Mouse (Mus musculus) neural tube, embryonic 12.5 days (tissue): ENCODE measurements around the gene Tmem132a. TPM values are rescaled to one million over a fixed set of nuclear protein-coding genes. Genes with fewer than 3 reads are reported as not detected.
A peak's percentile ranks its signal among the peaks of the same experiment; 100 is the strongest.

Experiments
- ATAC-seq: fragments of 200-750 bp; cut with Nextera tagmentation; 2 replicates; pipeline ENCODE4 v1.8.0; 2017; ENCODE audit warnings: low read depth, mild to moderate bottlenecking, moderate TSS enrichment, moderate library complexity; ENCODE audit not compliant: low FRiP score
- H3K27ac ChIP-seq: fragments of 300-500 bp; sonication (generic); 2 replicates; pipeline ENCODE4 v1.5.1; 2016
- H3K27me3 ChIP-seq: fragments of 300-500 bp; sonication (generic); replicated peaks from 2 replicates; pipeline ENCODE4 v1.6.1; 2016; ENCODE audit warnings: mild to moderate bottlenecking
- H3K36me3 ChIP-seq: fragments of 300-500 bp; sonication (generic); 2 replicates; pipeline ENCODE4 v1.6.1; 2016; ENCODE audit warnings: mild to moderate bottlenecking
- H3K4me1 ChIP-seq: fragments of 300-500 bp; sonication (generic); 2 replicates; pipeline ENCODE4 v1.6.1; 2016
- H3K4me2 ChIP-seq: fragments of 300-500 bp; sonication (generic); replicated peaks from 2 replicates; pipeline ENCODE4 v1.6.1; 2016; ENCODE audit warnings: mild to moderate bottlenecking
- H3K4me3 ChIP-seq: fragments of 300-500 bp; sonication (generic); 2 replicates; pipeline ENCODE4 v1.5.1; 2016
- H3K9ac ChIP-seq: fragments of 300-500 bp; sonication (generic); 2 replicates; pipeline ENCODE4 v1.6.1; 2016; ENCODE audit warnings: mild to moderate bottlenecking
- H3K9me3 ChIP-seq: fragments of 300-500 bp; sonication (generic); 2 replicates; pipeline ENCODE4 v1.6.1; 2016; ENCODE audit warnings: mild to moderate bottlenecking
- WGBS: fragments of 180-500 bp; shearing (Covaris S2); methylation state at CpG from one replicate; pipeline ENCODE4 v1.1.7; 2016; 5-methylcytosine and 5-hydroxymethylcytosine counted together
- polyA plus RNA-seq: library from polyadenylated mRNA; unstranded; fragments of >200 nt; fragmentation: Nextera tagmentation; extraction: Ambion mirVana; gene quantifications from 2 replicates; pipeline ENCODE4 v1.2.1, GENCODE M21; 2016

Tmem132a gene
- polyA plus RNA-seq, 1 experiment from 2014 or later: 157 TPM

- H3K27ac ChIP-seq: peak overlapping the region; percentile 82
- peak overlapping the region; percentile 83 for H3K4me2 ChIP-seq
- no peaks in the 10 kb centered on the region for H3K27me3 ChIP-seq
- H3K9ac ChIP-seq: peak overlapping the region; percentile 93
- ATAC-seq: peak; percentile 93
- WGBS: under 1% methylated on average over 42 of the region's 43 CpGs
- H3K36me3 ChIP-seq: peaks cover 62% of the 10 kb centered on the region
- no peaks in the 10 kb centered on the region for H3K9me3 ChIP-seq
- H3K4me1 ChIP-seq: peaks cover 26% of the 10 kb centered on the region
- H3K4me3 ChIP-seq: peak overlapping the region; percentile 85
Measured at GRCm38 (mm10) chr19:10869241-10869885, 377 bp downstream of the Tmem132a start.

GRCm38 (mm10) chr19:10868623-10869141 lies 1.1 kb downstream of the Tmem132a start:
- H3K4me2 ChIP-seq: peak overlapping the region; percentile 83
- peaks cover 26% of the 10 kb centered on the region for H3K4me1 ChIP-seq
- H3K27ac ChIP-seq: no peak overlapping the region
- H3K27me3 ChIP-seq: no peaks in the 10 kb centered on the region
- H3K4me3 ChIP-seq: peak overlapping the region; percentile 85
- H3K9ac ChIP-seq: peak overlapping the region; percentile 93
- no peaks in the 10 kb centered on the region for H3K9me3 ChIP-seq
- peak; percentile 32 for ATAC-seq
- peaks cover 62% of the 10 kb centered on the region for H3K36me3 ChIP-seq
- WGBS: under 1% methylated on average over 17 of the region's 17 CpGs

- H3K4me1 ChIP-seq: peaks cover 26% of the 10 kb centered on the region
- H3K36me3 ChIP-seq: peaks cover 62% of the 10 kb centered on the region
- peak overlapping the region; percentile 83 for H3K4me2 ChIP-seq
- H3K9ac ChIP-seq: peak overlapping the region; percentile 93
- H3K27ac ChIP-seq: no peak overlapping the region
- no peaks in the 10 kb centered on the region for H3K27me3 ChIP-seq
- H3K4me3 ChIP-seq: peak overlapping the region; percentile 85
- WGBS: 31% methylated on average over 5 of the region's 5 CpGs
- ATAC-seq: no peak
- no peaks in the 10 kb centered on the region for H3K9me3 ChIP-seq
Measured at GRCm38 (mm10) chr19:10867946-10868622, 1.7 kb downstream of the Tmem132a start.

- Histone ChIP-seq H3K9ac (no peak overlapping the region), H3K27ac (no peak overlapping the region), H3K4me3 (no peak overlapping the region), H3K9me3 (no peaks in the 10 kb centered on the region), H3K27me3 (no peaks in the 10 kb centered on the region), H3K4me2 (no peak overlapping the region), H3K36me3 (peaks cover 62% of the 10 kb centered on the region), H3K4me1 (peaks cover 26% of the 10 kb centered on the region)
- ATAC-seq: no peak
- 89% methylated on average over 13 of the region's 13 CpGs for WGBS
Measured at GRCm38 (mm10) chr19:10866351-10866750, 3.4 kb downstream of the Tmem132a start.

GRCm38 (mm10) chr19:10860072-10860497 lies 9.7 kb downstream of the Tmem132a start:
- 51% methylated on average over 22 of the region's 22 CpGs for WGBS
- Histone ChIP-seq H3K4me2 (no peak overlapping the region), H3K9me3 (no peaks in the 10 kb centered on the region), H3K27ac (no peak overlapping the region), H3K9ac (no peak overlapping the region), H3K36me3 (peaks cover 93% of the 10 kb centered on the region), H3K27me3 (no peaks in the 10 kb centered on the region), H3K4me3 (no peak overlapping the region), H3K4me1 (no peaks in the 10 kb centered on the region)
- ATAC-seq: no peak

GRCm38 (mm10) chr19:10856520-10856919 lies 13.2 kb downstream of the Tmem132a start:
- Histone ChIP-seq H3K36me3 (peaks cover 58% of the 10 kb centered on the region), H3K9ac (no peak overlapping the region), H3K4me1 (no peaks in the 10 kb centered on the region), H3K27ac (peak overlapping the region; percentile 10; the same call in 1 of the 2 replicates), H3K9me3 (no peaks in the 10 kb centered on the region), H3K27me3 (no peaks in the 10 kb centered on the region), H3K4me2 (no peak overlapping the region), H3K4me3 (no peak overlapping the region)
- 61% methylated on average over 2 of the region's 2 CpGs for WGBS
- no peak for ATAC-seq

GRCm38 (mm10) chr19:10855422-10855821 lies 14.3 kb downstream of the Tmem132a start:
- Histone ChIP-seq H3K9me3 (no peaks in the 10 kb centered on the region), H3K4me2 (no peak overlapping the region), H3K27ac (no peak overlapping the region), H3K36me3 (peaks cover 47% of the 10 kb centered on the region), H3K9ac (no peak overlapping the region), H3K27me3 (no peaks in the 10 kb centered on the region), H3K4me1 (no peaks in the 10 kb centered on the region), H3K4me3 (no peak overlapping the region)
- no peak for ATAC-seq
- WGBS: 91% methylated on average over 3 of the region's 3 CpGs

- no peaks in the 10 kb centered on the region for H3K27me3 ChIP-seq
- ATAC-seq: no peak
- H3K4me3 ChIP-seq: no peak overlapping the region
- H3K36me3 ChIP-seq: no peaks in the 10 kb centered on the region
- WGBS: 43% methylated on average over 3 of the region's 3 CpGs
- no peaks in the 10 kb centered on the region for H3K4me1 ChIP-seq
- H3K9me3 ChIP-seq: no peaks in the 10 kb centered on the region
- H3K9ac ChIP-seq: no peak overlapping the region
- H3K27ac ChIP-seq: no peak overlapping the region
- H3K4me2 ChIP-seq: no peak overlapping the region
Measured at GRCm38 (mm10) chr19:10847311-10848087, 22.2 kb downstream of the Tmem132a start.

- Histone ChIP-seq H3K27me3 (no peaks in the 10 kb centered on the region), H3K4me2 (no peak overlapping the region), H3K4me1 (no peaks in the 10 kb centered on the region), H3K27ac (no peak overlapping the region), H3K36me3 (no peaks in the 10 kb centered on the region), H3K9ac (no peak overlapping the region), H3K9me3 (no peaks in the 10 kb centered on the region), H3K4me3 (no peak overlapping the region)
- WGBS: 67% methylated on average over 7 of the region's 7 CpGs
- no peak for ATAC-seq
Measured at GRCm38 (mm10) chr19:10846150-10846549, 23.6 kb downstream of the Tmem132a start.

- WGBS: 92% methylated on average over 3 of the region's 3 CpGs
- Histone ChIP-seq H3K4me3 (no peak overlapping the region), H3K4me1 (no peaks in the 10 kb centered on the region), H3K4me2 (no peak overlapping the region), H3K36me3 (no peaks in the 10 kb centered on the region), H3K27ac (no peak overlapping the region), H3K9me3 (no peaks in the 10 kb centered on the region), H3K9ac (no peak overlapping the region), H3K27me3 (no peaks in the 10 kb centered on the region)
- ATAC-seq: no peak
Measured at GRCm38 (mm10) chr19:10845454-10845853, 24.3 kb downstream of the Tmem132a start.

- ATAC-seq: no peak
- Histone ChIP-seq H3K27me3 (no peaks in the 10 kb centered on the region), H3K9me3 (no peaks in the 10 kb centered on the region), H3K27ac (no peak overlapping the region), H3K36me3 (no peaks in the 10 kb centered on the region), H3K9ac (no peak overlapping the region), H3K4me1 (no peaks in the 10 kb centered on the region), H3K4me3 (no peak overlapping the region), H3K4me2 (no peak overlapping the region)
- 87% methylated on average over 5 of the region's 5 CpGs for WGBS
Measured at GRCm38 (mm10) chr19:10844206-10844605, 25.5 kb downstream of the Tmem132a start.

- Histone ChIP-seq H3K4me3 (no peak overlapping the region), H3K27me3 (no peaks in the 10 kb centered on the region), H3K36me3 (no peaks in the 10 kb centered on the region), H3K9ac (no peak overlapping the region), H3K4me1 (no peaks in the 10 kb centered on the region), H3K9me3 (no peaks in the 10 kb centered on the region), H3K4me2 (no peak overlapping the region), H3K27ac (no peak overlapping the region)
- ATAC-seq: no peak
- 56% methylated on average over 24 of the region's 24 CpGs for WGBS
Measured at GRCm38 (mm10) chr19:10842914-10843313, 26.8 kb downstream of the Tmem132a start.
